Mouse (Mus musculus): ENCODE measurements around the gene Arrdc2.
A peak's percentile ranks its signal among the peaks of the same experiment; 100 is the strongest.
"Not testable (repeated sequence)": the region's sequence is repeated elsewhere in the genome, so short reads cannot be mapped to it uniquely, and the experiment has no call there.

Gene Arrdc2

DNA sequence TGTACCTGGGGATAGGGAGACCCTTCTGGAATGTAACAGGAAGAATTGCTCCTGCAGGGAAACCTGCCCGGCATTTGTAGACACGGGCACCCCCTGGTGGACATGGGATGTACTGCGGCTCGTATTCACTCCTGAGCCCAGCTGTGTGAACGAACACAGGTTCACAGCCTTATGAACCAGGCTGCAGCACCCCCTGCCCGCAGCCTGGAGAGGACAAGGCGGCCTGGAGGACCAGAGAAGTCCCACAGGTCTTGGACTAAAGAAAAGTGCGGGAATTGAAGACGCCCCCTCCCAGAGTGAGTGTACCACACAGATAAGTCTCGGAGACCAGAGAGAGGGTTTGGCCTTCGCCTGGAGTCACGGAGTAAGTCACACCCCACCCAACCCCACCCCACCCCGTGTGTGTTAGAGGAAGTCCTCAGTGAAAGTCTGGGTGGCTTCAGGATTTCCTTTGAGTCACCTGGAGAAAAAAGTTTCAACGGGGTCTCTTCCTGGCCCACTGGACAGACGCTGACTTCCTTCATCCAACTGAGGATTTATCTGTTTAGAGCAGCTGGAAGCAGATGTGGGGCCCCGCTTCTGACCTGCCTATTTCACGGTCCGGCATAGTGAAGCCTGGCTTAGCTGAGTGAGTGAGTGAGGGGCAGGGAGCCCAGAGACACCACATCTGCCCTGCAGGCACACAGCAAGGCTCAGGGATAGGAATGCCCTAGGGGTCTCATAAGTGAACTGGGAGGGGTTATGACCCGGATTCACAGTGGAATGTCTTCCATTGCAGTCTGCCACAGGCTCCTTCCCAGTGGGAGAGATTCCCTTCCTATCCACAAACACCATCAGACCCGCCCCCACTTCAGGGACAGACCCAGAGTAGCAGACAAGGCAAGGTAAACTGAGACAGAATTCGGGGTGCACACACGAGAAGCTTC, 1.9 kb upstream of the Arrdc2 start:
- DNase-seq (ENCODE audit: low spot score) = peak; percentile 92

DNA sequence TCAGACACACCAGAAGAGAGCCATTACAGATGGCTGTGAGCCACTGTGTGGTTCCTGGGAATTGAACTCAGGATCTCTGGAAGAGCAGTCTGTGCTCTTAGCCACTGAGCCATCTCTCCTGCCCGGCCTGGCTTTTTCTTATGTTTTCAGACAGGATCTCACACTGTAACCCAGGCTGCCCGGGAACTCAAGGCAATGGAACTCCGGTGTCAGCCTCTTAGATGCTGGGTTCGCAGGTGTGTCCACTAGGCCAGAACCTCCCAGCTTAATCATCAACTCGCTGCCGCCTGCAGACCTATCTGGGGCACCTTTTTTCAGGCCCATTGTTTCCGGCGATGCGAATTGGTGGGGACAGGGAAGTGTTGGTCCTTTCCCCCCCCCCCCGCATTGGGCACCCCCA, 1.1 kb upstream of the Arrdc2 start:
- DNase-seq (ENCODE audit: low spot score) = no peak

DNA sequence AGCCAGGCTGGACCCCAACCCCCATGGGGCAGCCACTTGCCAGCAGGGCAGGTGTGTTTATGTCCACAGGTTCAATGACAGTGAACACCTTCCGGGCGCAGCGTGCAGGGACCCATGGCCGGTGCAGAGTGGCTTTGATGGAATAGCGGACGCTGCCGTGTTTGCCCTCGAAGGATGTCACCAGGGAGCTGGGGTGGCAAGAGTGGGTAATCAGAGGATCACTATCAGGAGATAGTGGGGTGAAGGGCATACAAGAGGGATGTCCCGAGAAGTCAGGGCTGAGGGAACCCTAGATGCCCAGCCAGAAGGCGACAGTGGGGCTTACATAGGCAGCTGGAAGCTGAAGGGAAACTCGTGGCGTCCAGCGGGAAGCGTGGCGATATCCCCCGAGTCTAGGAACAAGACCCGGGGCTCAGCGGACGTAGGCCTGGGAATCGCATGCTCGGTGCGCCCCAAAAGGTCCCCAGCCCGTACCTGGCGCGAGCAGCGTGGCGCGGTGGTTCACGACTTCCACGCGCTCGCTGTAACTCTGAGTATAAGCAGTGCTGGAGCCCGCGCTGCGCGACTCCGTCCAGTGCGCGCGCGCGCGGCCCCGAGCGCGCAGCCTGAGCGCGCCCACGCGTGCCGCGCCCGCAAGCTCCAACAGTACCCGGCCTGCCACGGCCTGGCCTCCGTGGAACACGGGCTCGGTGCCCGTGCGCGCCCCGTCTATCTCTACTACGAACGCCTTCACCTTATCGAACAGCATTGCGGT, 689 bp downstream of the Arrdc2 start:
- DNase-seq (ENCODE audit: low spot score) = peak; percentile 51

DNA sequence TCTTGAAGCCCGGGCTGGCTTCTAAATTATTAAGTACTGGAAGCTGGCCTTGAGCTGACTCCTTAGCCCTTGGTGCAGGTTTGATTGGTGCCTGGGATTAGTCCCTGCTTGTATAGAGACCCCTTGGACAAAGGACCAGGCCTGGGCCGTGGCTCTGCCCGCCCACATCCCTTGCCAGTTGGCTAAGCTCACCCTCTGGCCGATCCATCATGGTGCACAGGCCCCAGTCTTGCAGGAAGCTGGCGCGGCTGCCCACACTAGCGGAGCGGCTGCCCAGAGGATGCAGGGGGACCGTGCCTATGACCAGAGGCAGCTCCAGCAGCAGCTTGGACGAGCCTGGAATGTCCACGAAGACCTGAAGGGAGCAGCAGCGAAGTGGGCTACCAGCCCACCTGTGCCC, 2.9 kb downstream of the Arrdc2 start:
- DNase-seq (ENCODE audit: low spot score) = no peak

DNA sequence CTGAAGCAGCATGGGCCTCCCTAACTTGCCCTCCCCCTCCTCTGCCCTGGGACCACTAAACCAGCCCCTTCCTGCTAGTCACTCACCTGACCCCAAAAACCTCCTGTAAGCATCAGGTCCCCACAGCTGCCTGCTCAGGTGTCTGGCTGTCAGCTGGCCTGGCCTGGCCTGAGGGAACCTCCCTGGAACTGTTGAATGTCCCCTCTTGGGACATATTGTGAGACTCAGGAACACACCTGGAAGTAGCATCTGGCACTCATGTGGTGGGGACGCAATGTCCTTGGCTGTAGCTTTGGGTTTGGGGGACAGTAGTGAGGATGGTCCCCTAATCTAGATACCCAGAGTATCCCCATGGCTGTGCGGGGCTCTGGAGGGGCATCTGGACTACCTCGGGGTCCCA, 5.4 kb downstream of the Arrdc2 start:
- no peak for DNase-seq (ENCODE audit: low spot score)

DNA sequence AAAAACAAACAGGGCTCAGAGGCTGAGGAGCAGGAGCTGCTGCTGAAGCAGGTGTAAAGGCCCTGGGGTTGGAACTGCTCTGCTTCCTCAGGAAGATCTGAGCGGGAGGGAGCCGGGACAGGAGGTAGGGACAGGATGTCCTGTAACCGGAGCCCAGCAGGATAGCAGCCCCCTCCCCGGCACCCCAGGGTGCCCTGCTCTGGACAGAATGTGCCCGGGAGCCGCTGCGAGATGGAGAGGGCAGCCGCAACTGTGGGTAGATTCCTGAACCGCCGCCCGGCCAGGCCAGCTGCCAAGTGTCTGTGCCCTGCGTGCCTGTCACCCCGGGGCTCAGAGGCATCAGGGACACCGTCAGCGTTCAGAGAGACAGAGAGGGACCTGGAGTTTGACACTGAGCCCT, 6.0 kb downstream of the Arrdc2 start:
- DNase-seq (ENCODE audit: low spot score) = no peak

DNA sequence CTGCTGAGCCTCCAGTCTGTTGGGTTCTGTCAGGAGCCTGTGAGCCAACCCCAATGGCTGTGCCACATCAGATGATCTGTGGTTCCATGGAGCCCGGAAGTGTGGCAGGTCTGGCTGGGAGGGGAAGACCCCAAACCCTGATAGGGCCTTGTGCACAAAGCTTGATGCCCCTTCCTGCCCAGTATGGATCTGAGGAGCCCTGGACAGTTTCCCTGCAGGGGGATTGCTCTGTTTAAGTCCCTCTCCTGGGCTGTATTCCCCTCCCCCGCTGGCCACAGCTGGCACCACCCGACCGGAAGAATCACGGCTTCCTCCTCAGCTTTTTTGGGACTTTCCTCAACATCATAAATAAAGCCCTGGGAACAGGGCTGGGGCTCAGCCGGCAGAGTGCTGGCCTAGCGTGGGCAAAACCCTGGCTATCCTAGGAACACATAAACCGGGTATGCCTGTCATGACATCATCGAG, 6.5 kb downstream of the Arrdc2 start:
- DNase-seq (ENCODE audit: low spot score) = no peak

DNA sequence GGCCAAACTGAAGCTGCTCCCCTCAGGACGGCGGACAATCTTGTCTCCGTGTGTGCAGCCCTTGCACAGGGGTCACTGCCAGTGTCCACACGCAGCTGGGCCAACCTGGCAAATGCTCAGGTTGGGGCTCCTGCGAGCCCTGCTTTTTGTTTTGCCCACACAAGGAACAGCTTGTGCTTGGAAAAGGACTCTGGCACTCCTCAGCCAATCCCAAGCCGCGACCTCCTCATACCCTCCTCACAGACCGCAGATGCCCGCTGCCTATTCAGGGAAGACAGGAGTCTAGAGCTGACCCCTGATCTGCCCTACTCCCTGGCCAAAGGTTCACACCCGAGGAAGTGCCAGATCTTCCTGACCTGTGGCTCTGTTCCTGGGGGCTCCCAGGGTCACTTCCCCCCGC, 7.1 kb downstream of the Arrdc2 start:
- no peak for DNase-seq (ENCODE audit: low spot score)

DNA sequence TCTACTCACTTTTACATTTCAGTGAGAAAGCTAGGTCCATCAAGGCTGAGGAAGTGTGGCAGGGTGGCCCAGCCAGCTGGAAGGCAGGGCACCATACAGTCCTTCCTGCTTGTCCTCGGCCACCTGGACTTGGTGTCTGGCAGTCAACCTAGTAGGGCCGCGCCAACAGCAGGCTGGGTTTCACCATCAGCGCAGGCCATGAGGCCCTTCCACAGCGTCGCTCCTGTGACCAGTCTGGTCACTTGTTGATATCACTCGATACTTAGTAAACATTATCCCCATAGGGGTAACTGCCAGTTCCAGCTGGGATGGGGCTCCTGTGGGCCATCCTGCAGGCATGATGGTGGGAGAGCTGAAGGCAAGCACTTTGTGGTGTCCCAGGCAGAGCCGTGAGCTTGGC, 8.0 kb downstream of the Arrdc2 start:
- DNase-seq (ENCODE audit: low spot score) = no peak

DNA sequence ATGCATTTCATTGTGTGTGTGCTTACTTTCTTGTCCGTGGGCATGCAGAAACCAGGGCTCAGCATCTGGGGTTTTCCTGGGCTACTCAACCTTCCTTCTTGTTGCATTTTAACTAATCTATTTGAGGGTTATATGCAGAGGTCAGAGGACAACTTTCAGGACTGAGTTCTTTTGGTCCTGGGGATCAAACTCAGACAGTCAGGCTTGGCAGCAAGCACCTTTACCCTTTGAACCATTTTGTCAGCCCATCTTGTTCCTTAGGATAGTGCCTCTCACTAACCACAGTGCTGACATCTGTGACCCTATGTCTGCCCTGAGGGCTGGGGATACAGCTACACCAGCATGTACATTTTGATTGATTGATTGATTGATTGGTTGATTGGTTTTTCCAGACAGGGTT, 11.7 kb downstream of the Arrdc2 start:
- DNase-seq (ENCODE audit: low spot score) = no peak

DNA sequence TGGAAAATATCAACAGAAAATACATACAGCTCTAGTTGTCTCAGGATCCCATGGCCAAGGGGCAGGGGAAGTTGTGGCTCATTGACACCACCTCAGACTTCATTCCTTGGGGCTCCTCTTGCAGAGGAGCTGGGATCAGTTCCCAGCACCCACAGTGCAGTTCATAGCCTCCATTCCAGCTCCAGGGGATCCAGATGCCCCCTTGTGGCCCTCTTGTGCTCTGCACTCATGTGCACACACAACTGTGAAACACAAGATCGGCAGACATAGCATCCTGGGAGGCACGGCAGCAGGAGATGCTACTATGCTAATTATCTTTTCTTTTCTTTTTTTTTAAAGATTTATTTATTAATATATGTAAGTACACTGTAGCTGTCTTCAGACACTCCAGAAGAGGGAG, 12.5 kb downstream of the Arrdc2 start:
- DNase-seq (ENCODE audit: low spot score) = no peak

DNA sequence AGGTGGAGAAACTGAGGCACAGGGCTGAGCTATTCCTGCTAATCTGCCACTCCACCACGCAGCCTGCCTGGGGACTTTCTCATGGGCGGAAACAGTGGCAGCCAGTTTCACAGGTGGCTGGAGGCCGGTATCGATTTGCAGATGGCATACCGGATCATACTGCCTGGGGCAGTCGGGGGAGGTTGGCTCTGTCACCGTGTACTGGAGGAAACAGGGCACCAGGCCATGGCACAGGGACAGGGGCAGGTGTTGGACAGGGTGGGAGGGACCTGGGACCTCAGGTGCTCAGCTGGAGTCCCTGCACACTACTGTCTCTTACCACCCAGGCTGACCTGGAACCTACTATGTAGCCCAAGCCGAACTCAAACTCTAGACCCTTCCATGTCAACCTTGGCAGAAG, 13.7 kb downstream of the Arrdc2 start:
- no peak for DNase-seq (ENCODE audit: low spot score)

DNA sequence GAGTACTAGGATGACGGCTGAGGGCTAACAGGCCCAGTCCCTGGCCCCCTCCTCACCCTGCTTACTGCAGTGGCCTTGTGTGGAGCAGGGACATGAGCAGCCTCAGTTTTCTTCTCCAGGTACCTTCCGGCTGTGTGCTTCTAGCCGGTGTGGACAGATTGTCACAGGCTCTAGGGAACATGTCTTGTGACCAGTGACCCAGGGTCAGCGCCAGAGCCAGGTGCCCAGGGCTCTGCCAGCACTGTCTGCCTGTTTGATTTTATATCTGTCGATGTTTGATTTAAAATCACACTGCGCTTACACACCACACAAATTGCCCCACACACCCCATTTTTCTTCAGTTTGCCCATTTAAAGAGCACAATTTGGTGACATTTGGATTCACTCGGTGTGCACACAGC, 15.7 kb downstream of the Arrdc2 start:
- no peak for DNase-seq (ENCODE audit: low spot score)

DNA sequence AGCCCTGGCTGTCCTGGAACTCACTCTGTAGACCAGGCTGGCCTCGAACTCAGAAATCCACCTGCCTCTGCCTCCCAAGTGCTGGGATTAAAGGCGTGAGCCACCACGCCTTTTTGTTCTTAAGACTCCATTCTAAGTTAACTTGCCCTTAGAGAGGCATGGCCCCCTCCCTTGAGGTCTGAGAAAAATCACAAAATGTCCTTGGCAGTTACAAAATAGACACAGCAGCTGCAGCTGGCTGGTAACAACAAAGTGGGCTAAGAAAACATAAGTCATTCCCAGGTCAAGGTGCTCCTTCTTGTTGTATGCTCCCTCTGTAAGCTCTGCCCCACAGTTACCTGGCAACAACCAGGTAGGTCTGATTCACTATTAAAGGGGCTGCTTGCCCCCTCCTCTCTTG, 16.9 kb downstream of the Arrdc2 start:
- DNase-seq (ENCODE audit: low spot score) = not testable (repeated sequence)

DNA sequence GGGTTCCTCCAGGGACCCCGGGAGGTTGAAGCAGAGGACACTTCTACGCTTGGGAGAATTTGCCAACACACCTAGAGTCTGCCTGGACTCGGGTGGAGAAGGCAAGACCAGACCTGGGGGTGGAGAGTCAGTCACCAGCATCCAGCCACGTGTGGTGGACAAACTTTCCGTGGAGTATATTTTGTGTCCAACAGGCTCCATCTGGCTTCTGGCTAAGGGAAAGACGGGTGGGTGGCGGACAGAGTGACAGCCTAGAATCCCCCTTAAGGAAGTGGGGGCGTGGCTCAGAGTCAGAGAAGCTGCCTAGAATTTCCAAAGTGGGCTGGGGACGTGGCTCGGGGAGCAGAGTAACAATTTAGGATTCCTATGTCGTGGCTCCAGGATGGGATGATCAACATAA, 17.5 kb downstream of the Arrdc2 start:
- DNase-seq (ENCODE audit: low spot score) = no peak

DNA sequence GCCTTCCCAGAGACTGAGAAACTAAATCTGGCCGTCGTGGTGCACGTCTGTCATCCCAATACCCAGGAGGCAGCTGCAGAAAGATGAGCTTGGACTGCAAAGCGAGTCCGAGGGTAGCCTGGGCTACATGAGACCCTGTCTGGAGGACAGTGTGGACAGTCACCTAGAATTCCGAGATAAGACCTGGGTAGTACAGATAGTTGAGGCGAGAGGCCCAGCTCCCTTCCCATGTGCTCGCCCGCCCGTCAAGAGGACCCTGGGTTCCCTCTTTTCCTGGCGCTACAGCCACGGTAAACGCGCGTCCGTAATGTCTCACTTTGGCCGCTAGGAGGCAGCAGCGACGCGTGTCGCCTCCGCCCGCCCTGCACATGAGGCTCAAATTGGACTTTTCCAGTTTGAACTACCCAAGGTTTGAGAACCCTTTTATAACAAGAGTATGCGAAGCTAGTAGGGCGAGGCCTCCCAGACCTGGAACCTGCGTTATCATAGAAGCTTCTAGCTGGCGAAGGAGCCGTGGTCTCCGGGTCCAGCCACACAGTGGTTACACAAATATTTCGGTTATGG, 18.0 kb downstream of the Arrdc2 start:
- peak; percentile 89 for DNase-seq (ENCODE audit: low spot score)

DNA sequence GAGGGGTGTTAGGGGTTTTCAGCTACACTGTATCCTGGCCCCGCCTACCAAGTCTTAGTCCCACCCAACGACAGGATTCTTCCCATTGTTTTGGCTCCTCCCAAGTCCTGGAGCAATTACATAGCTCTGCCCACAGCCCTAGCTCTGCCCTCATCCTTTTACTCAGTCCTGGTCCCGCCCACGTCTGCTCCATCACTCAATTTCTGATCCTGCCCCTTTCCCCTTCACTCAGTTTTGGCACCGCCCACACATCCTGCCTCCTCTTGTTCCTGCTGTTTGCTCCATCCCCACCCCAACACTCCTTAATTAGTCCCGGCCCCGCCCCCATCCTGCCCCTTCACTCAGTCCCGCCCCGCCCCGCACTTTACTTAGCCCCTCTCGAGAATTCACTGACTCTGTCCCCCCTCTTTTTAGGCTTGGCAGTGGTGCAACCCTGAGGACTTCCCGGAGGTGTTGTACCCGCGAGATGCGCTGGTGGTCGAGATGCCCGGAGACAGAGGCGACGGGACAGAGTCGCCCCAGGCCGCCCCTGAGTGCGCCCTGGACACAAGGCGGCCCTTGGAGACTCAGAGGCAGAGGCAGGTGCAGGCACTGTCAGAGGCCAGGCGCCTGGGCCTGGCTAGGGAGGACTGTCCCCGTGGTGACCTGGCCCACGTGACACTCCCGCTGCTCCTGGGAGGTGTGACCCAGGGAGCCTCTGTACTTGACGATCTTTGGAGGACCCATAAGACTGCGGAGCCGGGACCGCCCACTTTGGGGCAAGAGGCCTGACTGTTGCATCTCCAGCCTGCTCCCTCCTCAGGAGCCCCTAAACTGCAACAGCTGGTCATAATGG, 19.2 kb downstream of the Arrdc2 start:
- DNase-seq (ENCODE audit: low spot score) = peak; percentile 68

DNA sequence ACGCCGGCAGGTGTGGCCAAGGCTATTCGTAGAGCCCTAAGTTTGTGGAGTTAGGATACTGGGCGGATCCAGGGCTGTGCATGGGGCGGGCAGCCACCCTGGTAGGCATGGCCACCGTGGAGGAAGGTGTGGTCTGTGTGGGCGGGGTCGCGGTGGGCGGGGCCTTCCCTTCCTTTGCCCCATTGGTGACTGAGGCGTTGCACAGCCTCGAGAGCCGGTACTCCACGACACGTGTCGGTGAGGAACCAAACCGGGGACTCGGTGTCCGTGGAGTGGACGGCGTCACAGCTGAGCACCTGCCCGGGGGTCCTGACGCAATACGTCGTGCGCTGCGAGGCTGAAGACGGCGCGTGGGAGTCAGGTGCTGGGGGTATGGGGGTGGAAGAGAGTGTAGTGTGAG, 22.8 kb downstream of the Arrdc2 start:
- DNase-seq (ENCODE audit: low spot score) = no peak

DNA sequence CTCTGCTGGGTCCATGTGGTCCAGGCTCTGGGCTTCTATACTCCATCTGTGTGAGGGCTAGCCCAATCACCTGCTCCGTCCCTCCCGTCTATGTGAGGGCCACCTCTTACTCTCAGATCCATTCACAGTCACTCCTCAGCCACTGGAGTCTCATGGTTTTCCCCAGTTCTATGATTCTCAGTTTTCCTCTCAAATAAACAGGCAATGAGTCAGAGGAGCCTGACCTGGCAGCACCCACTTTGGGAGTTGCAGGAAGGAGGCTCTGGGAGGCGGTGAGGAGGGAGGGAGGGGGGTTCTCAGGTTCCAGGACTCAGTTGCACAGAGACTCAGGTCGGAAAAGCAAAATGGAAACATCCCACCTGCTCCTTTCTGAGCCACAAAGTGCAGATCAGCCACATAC, 26.6 kb downstream of the Arrdc2 start:
- no peak for DNase-seq (ENCODE audit: low spot score)

DNA sequence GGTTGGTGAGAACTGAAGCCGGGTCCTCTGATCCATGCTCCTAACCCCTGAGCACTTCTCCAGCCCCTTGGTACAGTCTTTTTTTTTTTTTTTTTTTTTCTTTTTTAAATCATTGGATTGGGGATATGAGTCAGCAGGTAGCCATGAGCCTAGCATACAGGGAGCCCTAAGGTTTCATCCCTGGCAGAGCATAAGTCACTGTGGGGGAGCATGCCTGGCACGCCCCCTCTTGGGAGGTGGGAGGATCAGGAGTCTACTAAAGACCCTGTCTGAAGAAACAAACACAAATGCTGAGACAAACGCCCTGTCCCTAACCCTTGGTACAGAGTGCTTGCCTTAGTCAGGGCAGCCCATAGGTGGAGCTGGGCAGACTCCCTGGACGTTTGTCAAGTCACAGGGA, 27.5 kb downstream of the Arrdc2 start:
- no peak for DNase-seq (ENCODE audit: low spot score)

DNA sequence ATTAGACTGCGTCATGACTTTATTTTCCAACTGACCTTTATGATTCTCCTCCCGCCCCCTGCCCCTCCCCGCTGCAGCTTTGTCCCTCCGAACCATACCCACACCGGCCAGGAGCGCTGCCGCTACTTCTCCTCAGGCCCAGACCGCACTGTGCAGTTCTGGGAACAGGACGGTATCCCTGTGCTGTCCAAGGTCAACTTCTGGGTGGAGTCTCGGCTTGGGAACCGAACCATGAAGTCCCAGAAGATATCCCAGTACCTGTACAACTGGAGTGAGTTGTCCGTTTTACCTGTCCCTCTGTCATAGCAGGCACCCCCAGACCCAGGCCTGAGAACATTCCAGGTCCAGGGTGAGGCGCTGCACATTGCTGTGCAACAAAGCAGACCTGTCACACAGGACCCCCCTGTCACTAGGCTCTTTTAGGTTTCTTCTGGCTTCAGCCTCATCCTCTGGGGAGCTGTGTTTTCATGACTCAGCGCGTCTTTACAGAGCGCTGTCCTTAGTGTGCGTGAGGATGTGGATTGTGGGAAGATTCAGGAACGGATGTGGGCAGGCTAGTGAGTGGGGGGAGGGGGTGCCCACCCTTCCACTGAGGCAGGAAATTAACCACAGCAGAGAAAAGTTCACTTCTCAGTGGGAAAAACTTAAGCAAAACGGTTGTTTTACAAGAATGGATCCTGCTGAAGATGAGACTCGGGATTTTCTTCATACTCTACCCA, 28.4 kb downstream of the Arrdc2 start:
- DNase-seq (ENCODE audit: low spot score) = no peak
